Mouse (Mus musculus): ENCODE data around the gene Uba7. TPM values are rescaled to one million over a fixed set of nuclear protein-coding genes. Genes with fewer than 3 reads are reported as not detected.

Uba7 gene
- total RNA-seq, 2 experiments from 2014 or later = 14.2 to 22.1 TPM

GRCm38 (mm10) chr9:107961351-107961762, 13.9 kb upstream of the Uba7 start:
- no peak for DNase-seq (ENCODE audit: low spot score in 2 of 2)

GRCm38 (mm10) chr9:107961881-107962280, 13.4 kb upstream of the Uba7 start:
- DNase-seq (ENCODE audit: low spot score in 2 of 2) = no peak

- DNase-seq (ENCODE audit: low spot score in 2 of 2) = no peak
Observed at GRCm38 (mm10) chr9:107962916-107963315, 12.4 kb upstream of the Uba7 start.

- peak; percentile 69 to 73 for DNase-seq (ENCODE audit: low spot score in 2 of 2)
Observed at GRCm38 (mm10) chr9:107963700-107964099, 11.6 kb upstream of the Uba7 start.

- DNase-seq (ENCODE audit: low spot score in 2 of 2) = no peak
Observed at GRCm38 (mm10) chr9:107964681-107965080, 10.6 kb upstream of the Uba7 start.

GRCm38 (mm10) chr9:107966676-107967075, 8.6 kb upstream of the Uba7 start:
- DNase-seq (ENCODE audit: low spot score in 2 of 2) = no peak

GRCm38 (mm10) chr9:107967437-107967836, 7.9 kb upstream of the Uba7 start:
- DNase-seq (ENCODE audit: low spot score in 2 of 2) = no peak

- no peak for DNase-seq (ENCODE audit: low spot score in 2 of 2)
Observed at GRCm38 (mm10) chr9:107968531-107968930, 6.8 kb upstream of the Uba7 start.

GRCm38 (mm10) chr9:107970311-107970710, 5.0 kb upstream of the Uba7 start:
- no peak for DNase-seq (ENCODE audit: low spot score in 2 of 2)

GRCm38 (mm10) chr9:107971690-107972541, 3.4 kb upstream of the Uba7 start:
- DNase-seq (ENCODE audit: low spot score in 2 of 2) = no peak

- DNase-seq (ENCODE audit: low spot score in 2 of 2) = no peak
Observed at GRCm38 (mm10) chr9:107974491-107975171, 674 bp upstream of the Uba7 start.

GRCm38 (mm10) chr9:107978815-107979214, 3.5 kb downstream of the Uba7 start:
- DNase-seq (ENCODE audit: low spot score in 2 of 2) = no peak

- no peak for DNase-seq (ENCODE audit: low spot score in 2 of 2)
Observed at GRCm38 (mm10) chr9:107981684-107982605, 6.6 kb downstream of the Uba7 start.

- peak in 1 of 2 experiments; percentile 50 for DNase-seq (ENCODE audit: low spot score in 2 of 2)
Observed at GRCm38 (mm10) chr9:107982681-107983346, 7.5 kb downstream of the Uba7 start, which contains the start of gene Gm20661. TSS of gene Gm20661 (plus strand) at chr9:107983058.

GRCm38 (mm10) chr9:107983421-107983890, 8.2 kb downstream of the Uba7 start:
- DNase-seq (ENCODE audit: low spot score in 2 of 2) = peak in 1 of 2 experiments; percentile 56

GRCm38 (mm10) chr9:107984052-107984753, 8.9 kb downstream of the Uba7 start:
- DNase-seq (ENCODE audit: low spot score in 2 of 2) = no peak

- DNase-seq (ENCODE audit: low spot score in 2 of 2) = no peak
Observed at GRCm38 (mm10) chr9:107984754-107985055, 9.4 kb downstream of the Uba7 start.

- peak; percentile 87 to 92 for DNase-seq (ENCODE audit: low spot score in 2 of 2)
Observed at GRCm38 (mm10) chr9:107985131-107986119, 10.1 kb downstream of the Uba7 start, which contains the start of gene Inka1. TSS of gene Inka1 (minus strand) at chr9:107985879.

- peak; percentile 79 to 82 for DNase-seq (ENCODE audit: low spot score in 2 of 2)
Observed at GRCm38 (mm10) chr9:107986376-107986775, 11.1 kb downstream of the Uba7 start.
